Mouse (Mus musculus): Measurements from ENCODE around the gene Lekr1. TPM values are rescaled to one million over a fixed set of nuclear protein-coding genes. Genes with fewer than 3 reads are reported as not detected.

Gene Lekr1
- polyA plus RNA-seq, 1 experiment from 2014 or later, result 3.7 TPM

DNA sequence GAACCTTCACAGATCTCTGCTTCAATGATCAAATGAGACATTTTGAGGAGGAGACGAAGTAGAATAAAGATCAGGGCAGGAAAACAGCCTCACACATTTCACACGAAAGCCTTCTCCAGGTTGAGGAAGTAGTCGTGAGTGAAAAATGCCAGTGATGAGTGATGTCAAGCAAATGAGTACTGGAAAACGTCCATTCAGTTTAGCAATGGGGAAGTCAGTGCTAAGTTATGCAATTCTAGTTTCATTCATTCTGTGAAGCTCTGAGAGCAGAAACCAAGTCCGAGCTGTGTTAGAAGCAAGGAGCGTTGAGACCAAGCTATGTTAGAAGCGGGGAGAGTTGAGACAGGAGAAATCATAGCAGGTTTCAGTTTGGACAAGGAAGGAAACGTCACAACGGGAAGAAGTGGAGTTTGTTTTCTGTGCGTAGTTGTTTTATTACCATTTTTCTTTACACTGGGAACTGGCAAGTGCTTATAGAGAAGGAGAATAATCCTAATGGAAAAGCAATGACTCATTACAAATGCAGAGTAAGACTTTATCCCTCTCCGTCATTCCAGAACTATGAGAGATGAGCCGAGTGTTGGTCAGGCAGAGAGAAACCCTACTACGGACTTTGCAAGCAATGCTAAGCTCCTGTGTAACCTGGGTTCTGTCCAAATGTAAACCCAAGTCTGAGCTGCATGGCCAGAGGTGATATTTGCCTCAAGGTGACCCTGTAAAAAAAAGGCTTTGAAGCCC is 207.2 kb downstream of the Lekr1 start:
- no peak overlapping the region for H3K4me3 ChIP-seq
- 88% methylated on average over 13 of the region's 13 CpGs for WGBS
- H3K27ac ChIP-seq, result no peak overlapping the region
- H3K27me3 ChIP-seq (ENCODE audit: insufficient read depth, poor library complexity, severe bottlenecking), result peaks cover 7% of the 10 kb centered on the region; the same call in 1 of the 2 replicates
- no peak for DNase-seq (ENCODE audit: low spot score)
- no peaks in the 10 kb centered on the region for H3K36me3 ChIP-seq
- peaks cover 24% of the 10 kb centered on the region for H3K4me1 ChIP-seq (replicated peaks)
- no peaks in the 10 kb centered on the region for H3K9me3 ChIP-seq

Other genes starting within 250 kb of the Lekr1 start
- gene Tiparp, start 137.8 kb upstream of the Lekr1 start, polyA plus RNA-seq (2016; fragmentation: Nextera tagmentation; extraction: Ambion mirVana), result 36.2 and 47.8 TPM in 2 replicates

Data from hindbrain, embryonic 10.5 days (tissue).